Mouse (Mus musculus) heart, adult 2 months (tissue): ENCODE measurements around the gene Rbm43.

ENCODE experiments used
- CTCF ChIP-seq: fragments of 200-600 bp; IDR thresholded peaks from 2 replicates; pipeline ENCODE4 v1.8.1; 2022; ENCODE audit warnings: antibody characterized with exemption, mild to moderate bottlenecking, moderate library complexity
- EP300 ChIP-seq: fragments of 200-500 bp; IDR thresholded peaks from 2 replicates; pipeline ENCODE4 v1.6.1; 2011; ENCODE audit warnings: low read depth, low read length, control low read depth; ENCODE audit not compliant: insufficient read depth

GRCm38 (mm10) chr2:51933341-51934134, 1.4 kb downstream of the Rbm43 start:
- no peak for TF ChIP-seq CTCF
- no peak for TF ChIP-seq EP300
